Mouse (Mus musculus): Measurements from ENCODE around the gene Snrnp48. TPM values are rescaled to one million over a fixed set of nuclear protein-coding genes. Genes with fewer than 3 reads are reported as not detected.

The Snrnp48 gene
- total RNA-seq, 2 experiments from 2014 or later: 12.7 to 25.7 TPM

DNA sequence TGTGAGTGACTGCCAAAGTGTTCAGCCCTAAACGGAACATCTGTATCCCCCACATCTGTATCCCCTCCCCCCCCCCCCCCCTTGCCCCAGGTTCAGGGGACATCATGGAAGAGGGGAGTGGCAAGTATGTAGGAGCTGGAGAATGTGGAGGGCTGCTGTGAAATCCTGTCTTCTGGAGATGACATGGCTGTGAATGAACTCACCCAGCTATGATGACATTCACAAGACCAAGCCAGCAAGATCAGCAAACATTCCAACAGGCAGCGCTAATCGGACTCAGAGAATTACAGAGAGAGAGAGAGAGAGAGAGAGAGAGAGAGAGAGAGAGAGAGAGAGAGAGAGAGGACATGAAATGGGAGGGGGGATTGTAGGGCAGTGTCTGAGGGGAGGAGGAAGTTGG is 46.5 kb downstream of the Snrnp48 start:
- intact Hi-C loops (cut with DNase I): no loop called here
- DNase-seq (ENCODE audit: low spot score in 2 of 2): no peak

DNA sequence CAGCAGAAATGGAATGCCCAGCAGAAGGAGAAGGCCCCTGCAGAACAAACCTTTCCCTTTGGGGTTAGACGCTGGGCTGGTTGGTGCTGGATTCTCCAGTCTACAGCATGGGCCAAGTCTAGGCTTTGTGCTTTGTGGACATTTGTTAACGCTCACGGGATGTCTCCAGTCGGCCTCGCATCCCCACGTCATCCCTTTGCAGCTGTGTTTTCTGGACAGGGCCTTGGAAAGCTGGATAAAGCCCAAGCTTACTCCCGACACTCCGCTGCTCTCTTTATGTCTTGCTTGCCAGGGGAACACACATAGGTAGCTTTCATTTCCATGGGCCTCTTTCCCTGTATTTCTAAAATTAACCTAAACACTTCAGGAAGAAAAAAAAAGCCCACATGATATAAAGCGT is 49.0 kb downstream of the Snrnp48 start:
- intact Hi-C loops (cut with DNase I): no loop called here
- no peak for DNase-seq (ENCODE audit: low spot score in 2 of 2)

- no peak for DNase-seq (ENCODE audit: low spot score in 2 of 2)
- intact Hi-C loops (cut with DNase I): no loop called here
These were observed 54.2 kb downstream of the Snrnp48 start for GRCm38 (mm10) chr13:38258901-38259300.

DNA sequence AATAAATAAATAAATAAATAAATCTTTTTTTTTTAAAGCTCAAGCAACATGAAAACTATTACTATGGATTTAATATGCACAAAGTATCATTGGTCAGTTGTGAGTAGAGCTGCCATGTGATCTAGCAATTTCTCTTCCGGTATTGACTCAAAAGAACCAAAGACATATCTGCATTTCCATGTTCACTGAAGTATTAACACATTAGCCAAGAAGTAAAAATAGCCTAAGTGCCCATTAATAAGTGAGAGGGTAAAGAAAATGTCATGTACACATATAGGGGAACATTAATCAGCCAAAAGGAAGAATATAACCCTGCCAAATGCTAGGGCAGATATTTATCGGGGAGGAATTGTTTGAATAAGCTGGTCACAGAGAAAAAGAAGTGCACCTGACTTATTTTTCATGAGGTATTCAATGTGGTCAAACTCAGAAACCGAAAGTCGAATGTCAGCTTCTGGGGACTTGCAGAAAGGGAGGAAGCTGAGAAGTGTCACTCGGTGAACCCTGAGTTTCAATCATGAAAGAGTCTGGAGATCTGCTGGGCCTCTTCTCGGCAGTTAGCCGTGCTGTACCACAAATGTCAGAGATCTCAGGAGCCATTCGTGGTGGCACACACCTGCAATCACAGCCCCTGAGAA is 64.4 kb downstream of the Snrnp48 start:
- intact Hi-C loops (cut with DNase I): no loop called here
- DNase-seq (ENCODE audit: low spot score in 2 of 2): no peak

- intact Hi-C loops (cut with DNase I): no loop called here
- DNase-seq (ENCODE audit: low spot score in 2 of 2): no peak
These were observed 67.9 kb downstream of the Snrnp48 start for GRCm38 (mm10) chr13:38272624-38273023.

Other genes with a start within 250 kb of the Snrnp48 start
- gene Ssr1, start 210.7 kb upstream of the Snrnp48 start, total RNA-seq (2021): 10 to 100 TPM; 79.5 to 88.5 TPM
- gene Riok1, start 167.9 kb upstream of the Snrnp48 start, total RNA-seq (2021): 10 to 100 TPM; 22.9 to 32.0 TPM
- 1 to 10 TPM; 5.9 to 6.0 TPM for gene Cage1, start 167.9 kb upstream of the Snrnp48 start, total RNA-seq (2021)
- under 1 TPM; 0.10 to 0.14 TPM for gene Dsp, start 53.6 kb upstream of the Snrnp48 start, total RNA-seq (2021)
- 10 to 100 TPM in 1 of 2 experiments, 1 to 10 TPM in 1; 6.5 to 11.8 TPM for gene Bmp6, start 140.2 kb downstream of the Snrnp48 start, total RNA-seq (2021)